Mouse (Mus musculus) lung, embryonic 14.5 days (tissue): ENCODE measurements at regions not wholly inside any gene's neighbourhood (a gene's known extent, or its start where the extent isn't known, plus 50 kb on each side); places are given as distances from the start of the nearest gene placed in this dataset.
A peak's percentile ranks its signal among the peaks of the same experiment; 100 is the strongest.

ENCODE experiments used
- ATAC-seq: fragments of 200-750 bp; cut with Nextera tagmentation; 2 replicates; pipeline ENCODE4 v1.8.0; 2017; ENCODE audit warnings: mild to moderate bottlenecking, moderate TSS enrichment, moderate library complexity; ENCODE audit not compliant: insufficient read depth
- DNase-seq: peaks from one replicate; pipeline ENCODE4 v3.0.0-alpha.2; 2015
- H3K27ac ChIP-seq: fragments of 300-500 bp; sonication (generic); 2 replicates; pipeline ENCODE4 v1.5.1; 2014; ENCODE audit warnings: low read depth, mild to moderate bottlenecking, moderate library complexity
- H3K27me3 ChIP-seq: fragments of 300-500 bp; sonication (generic); 2 replicates; pipeline ENCODE4 v1.6.1; 2014; ENCODE audit warnings: low read length, control low read depth; ENCODE audit not compliant: insufficient read depth
- H3K36me3 ChIP-seq: fragments of 300-500 bp; sonication (generic); 2 replicates; pipeline ENCODE4 v1.6.1; 2014; ENCODE audit warnings: control low read depth; ENCODE audit not compliant: insufficient read depth
- H3K4me1 ChIP-seq: fragments of 300-500 bp; sonication (generic); 2 replicates; pipeline ENCODE4 v1.6.1; 2014; ENCODE audit warnings: antibody characterized with exemption, control low read depth; ENCODE audit not compliant: insufficient read depth
- H3K4me2 ChIP-seq: fragments of 300-500 bp; sonication (generic); 2 replicates; pipeline ENCODE4 v1.6.1; 2014; ENCODE audit warnings: mild to moderate bottlenecking
- H3K4me3 ChIP-seq: fragments of 300-500 bp; sonication (generic); 2 replicates; pipeline ENCODE4 v1.5.1; 2014; ENCODE audit warnings: low read depth, low read length
- H3K9ac ChIP-seq: fragments of 300-500 bp; sonication (generic); 2 replicates; pipeline ENCODE4 v1.6.1; 2014
- H3K9me3 ChIP-seq: fragments of 300-500 bp; sonication (generic); 2 replicates; pipeline ENCODE4 v1.6.1; 2016; ENCODE audit warnings: low read depth, low read length, control low read depth
- CTCF ChIP-seq: IDR thresholded peaks from 2 replicates; pipeline ENCODE4 v1.5.1; 2016; ENCODE audit warnings: antibody characterized with exemption, low read depth
- WGBS: fragments of 180-500 bp; shearing (Covaris S2); extraction: QIAGEN DNeasy Blood & Tissue Kit; methylation state at CpG from one replicate; pipeline ENCODE4 v1.1.7; 2014; 5-methylcytosine and 5-hydroxymethylcytosine counted together

DNA sequence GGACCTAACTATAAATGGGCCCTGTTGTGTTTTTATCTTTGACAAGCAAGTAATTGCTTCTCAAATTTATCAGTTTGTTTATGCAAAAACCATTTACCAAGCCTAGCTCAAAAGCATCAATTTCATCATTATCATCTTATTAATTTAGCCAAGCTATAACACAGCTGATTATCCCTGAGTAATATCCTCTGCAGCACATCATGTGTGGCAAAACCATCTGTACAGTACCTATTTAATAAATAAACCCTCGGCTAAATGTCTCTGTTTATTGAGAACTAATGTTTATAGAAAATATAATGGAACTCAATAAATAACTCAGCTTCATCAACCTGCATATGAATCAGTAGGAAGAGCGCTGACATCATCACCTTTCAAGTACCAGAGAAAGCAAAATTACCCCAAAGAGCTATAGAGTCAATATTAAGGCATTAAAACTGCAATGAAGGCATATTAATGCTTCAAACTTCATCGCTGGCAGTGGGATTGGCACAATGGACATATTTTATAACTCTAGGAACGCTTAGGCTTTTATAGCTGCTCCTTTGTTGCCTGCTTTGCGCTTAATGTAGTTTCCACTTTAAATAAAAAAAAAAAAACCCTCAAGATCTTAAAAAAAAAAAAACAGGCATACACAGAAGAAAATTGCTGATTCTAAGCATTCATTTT lies 542.0 kb downstream of the Plcl1 start:
- DNase-seq (no peak), ATAC-seq (no peak)
- H3K27me3 ChIP-seq = no peaks in the 10 kb centered on the region
- no peak overlapping the region for H3K27ac ChIP-seq
- TF ChIP-seq CTCF = no peak
- no peaks in the 10 kb centered on the region for H3K36me3 ChIP-seq
- no peaks in the 10 kb centered on the region for H3K4me1 ChIP-seq
- no peaks in the 10 kb centered on the region for H3K9me3 ChIP-seq
- H3K4me3 ChIP-seq = no peak overlapping the region
- H3K4me2 ChIP-seq = no peak overlapping the region
- WGBS = 79% methylated on average over 5 of the region's 5 CpGs
- no peak overlapping the region for H3K9ac ChIP-seq

DNA sequence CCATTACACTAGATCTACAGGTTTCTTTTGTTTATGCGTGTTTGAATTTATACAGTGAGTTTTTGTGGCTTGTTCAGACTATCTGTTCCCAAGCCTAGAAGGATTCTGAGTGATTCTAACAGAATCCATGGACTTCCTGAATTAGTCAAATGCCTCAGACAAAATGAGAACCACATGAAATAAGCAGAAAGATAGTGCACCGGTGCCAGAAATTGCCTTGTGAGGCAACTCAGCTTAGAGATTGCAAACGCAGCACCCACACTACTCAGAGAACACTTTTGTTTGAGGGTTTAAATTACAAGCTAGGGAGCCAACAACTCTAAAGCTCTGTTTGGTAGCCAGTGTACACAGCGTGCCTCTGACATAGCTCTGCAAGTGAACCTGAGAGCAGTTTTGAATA lies 543.9 kb downstream of the Plcl1 start:
- ATAC-seq (no peak), DNase-seq (no peak)
- H3K4me3 ChIP-seq = no peak overlapping the region
- H3K4me1 ChIP-seq = no peaks in the 10 kb centered on the region
- no peak overlapping the region for H3K4me2 ChIP-seq
- no peak overlapping the region for H3K9ac ChIP-seq
- no peaks in the 10 kb centered on the region for H3K36me3 ChIP-seq
- WGBS = 81% methylated on average over 4 of the region's 4 CpGs
- no peak for TF ChIP-seq CTCF
- no peaks in the 10 kb centered on the region for H3K9me3 ChIP-seq
- H3K27ac ChIP-seq = no peak overlapping the region
- H3K27me3 ChIP-seq = no peaks in the 10 kb centered on the region

DNA sequence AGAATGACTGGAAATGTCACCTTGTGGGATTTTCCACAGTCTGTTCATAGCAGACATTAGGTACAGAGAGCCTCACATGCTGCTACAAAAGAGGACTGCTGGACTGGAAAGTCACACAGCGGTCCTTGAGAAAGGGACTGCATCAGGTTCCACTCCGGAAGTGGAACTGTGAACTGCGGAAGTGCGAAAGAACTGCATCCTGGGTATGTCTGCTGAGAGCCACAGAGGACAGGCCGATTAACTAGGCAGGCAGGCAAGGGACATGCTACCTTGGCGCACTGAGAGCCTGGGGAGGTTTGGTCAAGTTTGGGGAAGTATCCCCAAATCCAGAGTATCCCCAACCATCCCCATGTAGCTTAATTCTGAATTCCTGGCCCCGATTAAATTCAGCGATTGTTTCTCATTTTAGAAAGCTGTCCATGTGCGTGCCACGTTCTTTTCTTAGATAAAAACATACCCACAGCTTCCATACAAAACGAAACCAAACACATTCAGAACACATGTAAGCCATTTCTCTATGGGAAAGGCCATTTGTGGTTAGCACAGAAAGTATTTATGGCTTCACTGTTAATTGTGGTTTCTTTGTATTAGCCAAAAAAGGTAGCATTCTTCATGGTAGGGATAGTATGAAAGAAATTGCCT lies 552.2 kb downstream of the Plcl1 start:
- 81% methylated on average over 11 of the region's 11 CpGs for WGBS
- ATAC-seq = no peak
- TF ChIP-seq CTCF = no peak
- DNase-seq = no peak
- H3K4me1 ChIP-seq = no peaks in the 10 kb centered on the region
- H3K9me3 ChIP-seq = no peaks in the 10 kb centered on the region
- H3K36me3 ChIP-seq = no peaks in the 10 kb centered on the region
- H3K27me3 ChIP-seq = no peaks in the 10 kb centered on the region
- no peak overlapping the region for H3K4me2 ChIP-seq
- no peak overlapping the region for H3K4me3 ChIP-seq
- H3K27ac ChIP-seq = no peak overlapping the region
- H3K9ac ChIP-seq = no peak overlapping the region

DNA sequence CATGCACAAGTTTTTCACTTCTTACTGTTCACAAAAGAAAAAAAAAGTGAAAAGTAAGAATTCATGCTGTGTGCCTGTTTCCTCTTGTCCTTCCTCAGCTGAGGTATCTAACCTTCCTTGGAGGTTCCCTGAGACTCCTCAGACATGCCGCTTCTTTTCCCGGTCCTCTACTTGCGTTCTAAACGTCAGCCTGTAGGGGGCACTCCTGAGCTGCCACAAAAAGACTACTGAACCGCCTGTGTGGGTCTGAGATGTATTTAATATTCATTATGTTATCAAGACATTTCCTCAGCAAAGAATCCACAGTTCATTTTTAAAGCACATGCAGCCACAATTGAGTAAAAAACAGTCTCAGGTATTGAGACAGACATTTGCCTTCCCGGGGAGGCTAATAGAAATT lies 554.6 kb downstream of the Plcl1 start:
- 11% methylated on average over 6 of the region's 6 CpGs for WGBS
- Histone ChIP-seq H3K9ac (no peak overlapping the region), H3K9me3 (no peaks in the 10 kb centered on the region), H3K36me3 (no peaks in the 10 kb centered on the region), H3K4me2 (no peak overlapping the region), H3K27me3 (no peaks in the 10 kb centered on the region), H3K4me1 (no peaks in the 10 kb centered on the region), H3K27ac (no peak overlapping the region), H3K4me3 (no peak overlapping the region)
- DNase-seq (peak; percentile 90), ATAC-seq (peak; percentile 62; the same call in 1 of the 2 replicates)
- peak; percentile 91 for TF ChIP-seq CTCF

DNA sequence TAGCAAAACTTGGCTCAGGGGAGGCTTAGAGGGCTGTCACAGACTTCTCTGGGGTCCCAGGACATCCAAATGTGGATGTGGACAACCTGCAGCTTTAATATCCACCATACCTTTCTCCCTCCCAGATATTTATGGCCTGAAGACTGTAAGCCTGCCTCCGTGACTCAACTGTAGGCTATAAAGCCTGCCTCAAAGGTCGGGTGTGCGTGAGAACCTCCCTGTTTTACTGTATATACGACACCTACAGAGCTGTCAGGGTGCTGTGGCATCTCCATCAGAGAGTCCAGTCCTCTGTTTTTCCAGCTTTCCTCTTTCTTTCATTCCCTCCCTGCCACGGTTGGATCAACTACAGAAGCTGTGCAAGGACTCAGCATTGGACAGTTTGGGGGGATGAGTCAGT lies 558.1 kb downstream of the Plcl1 start:
- no peak overlapping the region for H3K9ac ChIP-seq
- H3K36me3 ChIP-seq = no peaks in the 10 kb centered on the region
- 64% methylated on average over 5 of the region's 5 CpGs for whole genome bisulfite sequencing
- H3K4me1 ChIP-seq = no peaks in the 10 kb centered on the region
- no peak for TF ChIP-seq CTCF
- no peak overlapping the region for H3K4me3 ChIP-seq
- no peaks in the 10 kb centered on the region for H3K27me3 ChIP-seq
- H3K9me3 ChIP-seq = no peaks in the 10 kb centered on the region
- DNase-seq (no peak), ATAC-seq (no peak)
- no peak overlapping the region for H3K27ac ChIP-seq
- no peak overlapping the region for H3K4me2 ChIP-seq

DNA sequence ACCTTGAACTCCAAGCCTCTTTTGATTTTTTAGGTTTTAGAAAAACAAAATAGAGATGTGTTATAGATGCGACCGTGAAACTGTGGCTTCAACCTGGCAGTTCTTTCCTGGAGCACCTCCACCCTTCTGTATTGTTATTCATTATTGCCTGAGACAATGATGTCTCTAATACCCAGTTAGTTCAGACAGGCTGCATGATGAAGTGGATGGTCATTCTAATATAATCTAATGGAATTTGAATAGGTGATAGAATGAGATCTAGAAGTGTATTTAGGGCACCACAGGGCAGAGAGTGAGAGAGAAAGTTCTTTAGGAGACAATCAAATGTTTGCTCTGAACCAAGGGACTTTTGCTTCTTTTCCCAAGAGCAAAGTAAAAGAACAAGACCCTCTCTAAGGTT lies 560.6 kb downstream of the Plcl1 start:
- Histone ChIP-seq H3K27me3 (no peaks in the 10 kb centered on the region), H3K9me3 (no peaks in the 10 kb centered on the region), H3K9ac (no peak overlapping the region), H3K36me3 (no peaks in the 10 kb centered on the region), H3K27ac (no peak overlapping the region), H3K4me2 (no peak overlapping the region), H3K4me3 (no peak overlapping the region), H3K4me1 (no peaks in the 10 kb centered on the region)
- ATAC-seq (no peak), DNase-seq (no peak)
- no peak for TF ChIP-seq CTCF
- 88% methylated on average over 2 of the region's 2 CpGs for WGBS

DNA sequence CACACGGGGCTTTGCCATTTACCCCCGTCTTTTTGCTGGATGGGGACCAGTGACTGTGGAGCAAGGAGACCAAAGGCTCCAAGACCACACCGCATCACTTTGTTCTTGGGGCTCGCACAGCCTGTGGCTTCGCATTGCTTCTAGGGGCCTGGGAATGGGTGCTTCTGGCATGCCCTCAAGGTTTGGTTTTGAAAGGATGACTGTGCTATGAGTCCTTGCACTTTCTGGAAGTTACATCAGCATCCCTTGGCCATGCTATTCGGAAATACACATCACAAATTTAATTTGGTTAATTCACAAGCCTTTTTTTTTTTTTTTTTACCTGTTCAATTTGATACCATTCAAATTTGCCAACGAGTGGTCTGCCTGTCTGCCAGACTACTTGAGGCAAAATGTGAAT lies 562.1 kb downstream of the Plcl1 start:
- DNase-seq (no peak), ATAC-seq (no peak)
- WGBS = 88% methylated on average over 7 of the region's 7 CpGs
- no peak overlapping the region for H3K9ac ChIP-seq
- H3K4me1 ChIP-seq = no peaks in the 10 kb centered on the region
- TF ChIP-seq CTCF = no peak
- H3K9me3 ChIP-seq = no peaks in the 10 kb centered on the region
- H3K27ac ChIP-seq = no peak overlapping the region
- no peaks in the 10 kb centered on the region for H3K36me3 ChIP-seq
- H3K4me2 ChIP-seq = no peak overlapping the region
- no peaks in the 10 kb centered on the region for H3K27me3 ChIP-seq
- no peak overlapping the region for H3K4me3 ChIP-seq

DNA sequence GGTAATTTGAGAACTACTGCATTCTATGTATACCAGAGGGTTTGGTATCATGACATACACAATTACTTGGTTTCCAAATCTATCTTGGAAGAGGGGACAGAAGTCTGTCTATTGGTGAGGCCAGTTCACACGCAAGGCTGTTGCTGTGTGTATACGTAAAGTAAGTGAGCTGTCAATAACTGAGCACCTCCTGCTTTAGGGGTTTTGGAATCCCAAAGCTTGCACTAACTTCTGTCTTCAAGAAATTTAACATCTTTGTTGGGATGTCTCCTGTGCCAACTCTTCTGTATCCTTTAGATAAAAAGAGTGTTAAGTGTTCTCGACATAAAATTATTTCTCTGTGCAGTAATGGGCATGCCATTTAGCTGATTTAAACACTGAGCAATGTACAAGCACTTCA lies 572.1 kb downstream of the Plcl1 start:
- no peak for TF ChIP-seq CTCF
- Histone ChIP-seq H3K4me2 (no peak overlapping the region), H3K27ac (no peak overlapping the region), H3K4me3 (no peak overlapping the region), H3K36me3 (no peaks in the 10 kb centered on the region), H3K4me1 (no peaks in the 10 kb centered on the region), H3K9ac (no peak overlapping the region), H3K27me3 (no peaks in the 10 kb centered on the region), H3K9me3 (no peaks in the 10 kb centered on the region)
- ATAC-seq = no peak
- DNase-seq = no peak
- WGBS = 78% methylated on average over 3 of the region's 3 CpGs
